Mouse (Mus musculus) right cerebral cortex, postnatal 25 days (tissue): ENCODE measurements around the gene Nt5c3.
A peak's percentile ranks its signal among the peaks of the same experiment; 100 is the strongest.

Experiments
- DNase-seq: peaks from one replicate; pipeline ENCODE4 v3.0.0; 2022

Nt5c3 gene

DNA sequence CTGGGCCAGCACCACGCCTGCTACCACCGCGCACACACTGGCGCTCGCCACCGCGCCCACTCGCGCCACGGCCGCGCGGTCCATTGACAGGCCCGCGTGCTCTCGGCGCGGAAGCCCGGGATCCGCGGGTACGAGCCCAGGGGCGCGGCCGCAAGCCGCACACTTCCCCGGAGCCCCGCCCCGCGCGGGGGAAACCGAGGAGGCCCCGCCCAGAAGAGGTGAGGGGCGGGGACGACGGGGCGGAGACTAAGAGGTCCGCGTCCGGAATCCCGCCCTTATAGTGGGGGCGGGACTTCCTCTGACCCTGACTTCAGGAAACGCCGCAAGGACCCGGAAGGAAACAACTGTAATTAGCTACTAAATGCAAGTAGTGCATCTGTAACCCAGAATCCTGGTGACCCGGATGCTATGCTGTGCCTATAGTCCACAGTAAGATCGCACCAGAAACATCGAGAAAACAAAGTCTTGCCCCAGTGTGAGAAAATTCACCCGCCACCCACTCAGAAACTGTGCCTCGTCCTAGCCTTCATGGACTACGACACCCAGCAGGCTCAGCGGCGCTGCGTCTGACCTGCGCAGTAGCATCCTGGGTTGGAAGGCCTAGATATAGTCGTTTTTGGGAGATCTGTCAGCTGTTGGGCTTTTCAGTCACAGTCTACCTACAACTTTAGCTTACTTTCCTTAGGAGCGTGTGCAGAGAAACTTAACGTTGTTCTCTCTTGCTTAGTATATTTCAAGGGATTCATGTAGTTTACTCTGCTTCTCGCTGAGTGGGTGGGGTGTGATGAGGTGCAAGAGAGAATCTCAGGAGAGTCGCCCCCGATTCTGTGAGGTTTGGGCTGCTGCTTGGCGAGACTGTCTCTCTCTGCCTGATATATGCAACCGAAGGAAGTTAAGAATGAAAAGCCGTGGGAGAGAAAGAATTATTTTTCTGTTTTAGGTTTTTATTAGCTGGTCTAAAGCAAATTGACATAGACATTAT, at the start of gene Nt5c3, which contains the start of gene Vmn1r4:
Gene Nt5c3 (minus strand): TSS at position 207 of the 982 bp plus-strand sequence.
Gene Vmn1r4 (plus strand): TSS at position 290 of the 982 bp plus-strand sequence.
- peak; percentile 95 for DNase-seq

DNA sequence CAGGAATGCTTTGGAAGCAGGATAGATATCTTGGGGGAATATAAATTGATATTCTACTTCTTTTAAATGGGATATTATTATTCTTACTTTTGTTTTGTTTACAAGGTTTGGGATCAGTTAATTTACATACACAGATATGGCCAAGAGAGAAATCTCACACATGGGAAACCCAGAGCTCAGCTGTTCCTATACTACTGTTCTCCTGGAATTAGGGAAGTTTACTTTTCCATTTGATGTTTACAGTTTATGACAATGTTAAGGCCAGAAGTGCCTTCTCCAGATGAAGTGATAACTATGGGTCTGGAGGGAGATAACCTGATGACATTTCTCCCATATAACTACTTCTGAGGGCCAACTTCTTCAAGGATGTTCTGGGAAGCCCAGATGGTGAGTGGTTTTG, 46.2 kb upstream of the Nt5c3 start, which contains the start of gene Vmn1r5:
Gene Vmn1r5 (plus strand): TSS at position 301 of the 400 bp plus-strand sequence.
- DNase-seq, result no peak

DNA sequence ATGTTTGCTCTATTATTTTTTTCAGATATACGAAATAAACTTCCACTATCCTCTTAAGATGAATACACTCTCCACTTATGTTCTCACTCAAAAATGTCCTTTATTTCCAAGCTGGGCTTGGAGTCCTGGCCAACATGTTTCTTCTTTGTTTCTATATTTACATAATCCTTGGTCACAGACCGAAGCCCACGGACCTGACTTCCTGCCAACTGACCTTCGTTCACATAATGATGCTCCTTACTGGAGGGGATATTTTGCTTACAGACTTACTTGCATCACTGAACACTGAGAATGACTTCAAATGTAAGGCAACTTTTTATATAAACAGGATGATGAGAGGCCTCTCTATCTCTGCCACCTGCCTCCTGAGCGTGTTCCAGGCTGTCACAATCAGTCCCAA, 32.7 kb upstream of the Nt5c3 start:
- no peak for DNase-seq

DNA sequence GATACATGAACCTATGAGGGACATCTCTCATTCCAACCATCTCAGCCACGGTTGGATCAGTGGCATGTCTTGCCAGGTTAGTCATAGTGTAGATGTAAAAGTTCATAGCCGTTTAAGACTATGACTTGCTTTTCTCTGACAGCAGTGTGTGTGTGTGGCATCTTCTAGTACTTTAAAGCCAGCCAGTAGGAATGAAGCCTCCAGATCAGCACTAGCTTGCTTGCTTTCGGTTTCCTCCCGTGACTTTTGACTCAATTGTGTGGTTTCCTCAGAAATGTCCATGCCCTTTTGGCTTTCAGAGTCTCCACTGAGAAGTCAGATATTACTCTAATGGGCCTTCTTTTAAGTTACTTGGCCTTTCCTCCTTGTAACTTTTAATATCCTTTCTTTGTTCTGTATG, 10.6 kb upstream of the Nt5c3 start:
- no peak for DNase-seq

DNA sequence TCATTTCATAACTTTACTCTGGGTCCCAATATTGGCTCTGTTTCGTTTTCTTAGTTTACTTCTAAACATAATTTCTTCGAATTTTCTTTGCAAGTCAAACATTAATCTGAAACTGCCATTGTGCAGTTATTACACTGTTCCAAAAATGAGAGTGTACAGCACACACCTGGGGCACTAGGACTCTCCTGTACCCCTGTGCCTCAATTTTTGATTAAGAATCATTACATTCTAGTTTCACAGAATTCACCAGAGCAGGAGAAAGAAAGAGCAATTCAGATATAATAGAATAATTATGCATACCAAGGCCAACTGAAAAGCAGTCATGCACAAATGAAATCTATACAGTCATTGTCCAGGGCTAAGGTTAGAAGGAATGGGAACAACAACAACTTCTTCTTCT, 8.7 kb upstream of the Nt5c3 start:
- no peak for DNase-seq

DNA sequence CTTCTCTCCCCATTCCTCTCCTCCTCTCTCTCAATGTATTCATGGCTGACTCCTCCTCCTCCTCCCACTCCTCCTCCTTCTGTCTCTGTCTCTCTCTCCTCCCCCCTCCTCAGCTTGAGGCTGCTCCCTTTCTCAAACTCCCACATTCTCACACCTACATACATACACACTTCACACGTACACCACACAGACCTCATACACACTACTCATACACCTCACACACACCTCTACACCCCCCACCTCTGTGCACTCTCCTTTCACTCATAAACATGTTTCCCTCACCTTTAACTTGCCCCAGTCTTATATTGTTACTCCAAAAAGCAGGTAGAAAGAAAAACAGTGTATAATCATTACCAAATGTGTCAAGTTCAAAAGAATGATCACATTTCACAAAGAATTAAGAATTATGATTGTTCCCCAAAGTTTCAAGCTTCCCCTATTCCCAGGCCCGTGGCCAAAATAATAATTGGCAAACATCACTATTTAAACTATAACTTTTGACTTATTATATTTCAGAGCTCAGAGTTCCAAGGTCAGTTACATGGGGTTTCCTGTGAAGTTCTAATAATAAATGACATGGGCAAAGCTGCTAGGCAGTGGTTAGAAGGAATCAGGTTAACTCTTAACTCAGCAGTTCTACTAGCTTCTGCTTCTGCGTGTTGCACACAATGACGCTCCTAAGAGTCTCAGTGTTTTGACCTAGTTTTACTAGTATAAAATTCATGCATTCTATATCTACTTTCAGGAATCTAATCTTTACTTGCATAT, 8.1 kb upstream of the Nt5c3 start:
- no peak for DNase-seq

DNA sequence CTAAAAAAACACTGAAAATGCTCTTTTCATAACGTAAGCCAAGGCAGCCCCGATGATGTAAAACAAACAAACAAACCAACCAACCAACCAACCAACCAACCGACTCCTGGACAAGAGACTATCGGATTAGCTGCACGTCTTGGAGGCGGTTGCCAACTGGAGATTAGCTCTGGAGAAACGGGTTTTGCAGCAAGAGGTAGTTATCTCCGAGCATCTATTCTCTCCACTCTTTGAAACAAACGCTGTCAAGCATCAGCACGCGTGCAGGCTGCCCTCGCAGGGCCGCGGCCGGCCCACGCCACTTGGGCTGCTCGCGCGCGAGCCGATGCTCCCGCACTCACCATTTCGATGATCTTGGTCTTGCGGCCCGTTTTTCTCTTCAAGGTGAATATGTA, 404 bp downstream of the Nt5c3 start:
- no peak for DNase-seq

DNA sequence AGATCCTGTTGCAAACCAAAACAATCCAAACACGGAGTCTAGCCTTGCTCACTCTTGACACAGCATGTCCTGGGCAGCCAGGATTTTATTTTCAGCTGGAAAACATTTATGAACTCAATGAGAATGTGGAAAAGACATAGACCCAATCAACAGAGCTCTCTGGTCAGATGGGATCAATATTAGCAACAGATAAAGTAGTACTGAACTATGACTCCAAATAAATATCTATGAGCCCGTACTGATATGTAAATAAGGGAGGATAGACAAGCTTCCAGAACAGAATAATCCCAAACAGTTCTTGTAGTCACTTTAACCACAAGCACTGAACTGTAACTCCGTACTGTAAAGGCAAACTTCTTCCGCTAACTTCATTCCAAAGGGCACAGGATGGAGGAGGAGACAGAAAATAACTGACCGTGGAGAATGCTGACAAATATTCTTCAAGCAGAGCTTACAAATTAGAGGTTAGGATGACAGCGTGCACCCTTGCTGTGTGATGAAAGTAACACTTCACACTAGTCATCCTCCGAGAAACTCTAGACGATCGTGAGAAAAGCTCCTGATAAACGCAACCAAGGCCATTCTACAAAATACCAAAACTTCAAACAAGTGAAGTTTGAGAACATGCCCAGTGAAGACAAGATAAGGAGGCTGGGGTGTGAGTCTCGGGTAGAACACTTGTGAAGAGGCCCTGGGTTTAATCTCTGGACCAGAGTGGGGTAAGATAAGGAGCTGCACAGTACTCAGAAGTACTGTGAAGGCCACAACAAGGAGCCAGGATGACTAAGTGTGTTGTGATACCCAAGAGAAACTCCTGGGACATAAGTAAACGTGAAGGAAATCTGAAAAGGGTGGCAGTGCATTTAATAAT, 3.3 kb downstream of the Nt5c3 start:
- no peak for DNase-seq

DNA sequence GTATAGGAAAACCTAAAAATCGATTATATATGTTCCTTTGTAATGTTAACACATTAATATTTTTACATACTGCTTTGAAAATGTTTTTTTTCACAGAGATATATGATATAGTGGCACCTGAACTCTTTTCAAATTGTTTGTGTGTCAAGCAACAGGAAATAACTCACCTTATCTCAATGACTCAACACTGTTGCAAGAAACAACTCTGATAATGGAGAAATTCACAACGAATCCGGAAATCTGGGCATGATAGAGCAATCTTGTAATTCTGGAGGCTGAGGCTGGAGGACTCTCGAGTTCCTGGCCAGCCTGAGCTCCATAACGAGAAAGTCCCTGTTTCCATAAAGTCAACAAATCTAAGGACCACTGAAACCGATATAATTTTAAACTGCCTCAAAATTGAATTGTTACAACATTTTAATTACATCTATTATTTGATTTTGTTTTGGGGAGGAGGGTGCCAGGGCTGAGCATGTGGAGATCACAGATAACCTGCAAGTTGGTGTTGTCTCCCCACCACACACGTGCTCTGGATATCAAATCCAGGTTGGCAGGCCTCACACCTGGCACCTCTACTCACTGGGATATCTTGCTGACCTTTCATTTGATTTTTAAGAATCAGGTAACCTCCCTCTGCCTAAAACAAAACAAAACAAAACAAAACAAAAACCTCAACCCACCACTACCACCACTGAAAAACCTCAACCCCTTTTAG, 4.2 kb downstream of the Nt5c3 start:
- no peak for DNase-seq

DNA sequence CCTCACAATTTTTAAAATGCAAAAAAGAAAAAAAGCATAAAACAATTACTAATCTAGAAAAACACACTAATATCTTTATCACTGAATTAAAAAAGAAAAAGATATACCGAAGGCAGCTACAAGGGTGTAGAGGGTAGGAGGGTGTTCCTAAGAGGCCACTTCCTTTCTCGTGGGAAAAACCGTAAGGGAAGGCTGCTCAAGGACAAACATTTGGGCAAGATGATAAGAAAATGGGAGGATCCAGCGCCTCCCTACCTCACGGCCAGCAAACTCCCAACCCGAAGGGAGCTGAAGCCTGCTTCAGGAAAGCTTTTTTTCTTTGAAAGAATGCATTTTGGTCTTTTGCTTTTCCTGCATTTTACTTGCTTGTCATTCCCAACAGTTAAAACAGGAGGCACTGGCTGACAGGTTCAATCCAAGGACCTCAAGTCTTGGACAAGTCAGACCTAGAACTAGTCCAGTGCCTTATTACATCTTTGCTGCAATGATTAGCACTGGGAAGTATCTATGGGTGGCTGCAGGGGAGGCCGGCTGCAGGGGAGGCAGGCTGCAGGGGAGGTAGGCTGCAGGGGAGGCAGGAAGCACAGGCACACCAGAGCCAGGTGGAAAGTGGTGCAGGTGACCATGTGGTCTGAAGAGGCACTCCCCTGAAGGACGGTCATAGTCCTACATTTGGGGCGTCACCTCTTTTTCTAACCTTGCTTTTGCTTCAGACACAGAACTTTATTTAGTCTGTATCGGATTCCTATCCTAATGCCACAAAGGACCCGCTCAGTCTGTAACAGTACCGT, 6.0 kb downstream of the Nt5c3 start:
- DNase-seq, result no peak

DNA sequence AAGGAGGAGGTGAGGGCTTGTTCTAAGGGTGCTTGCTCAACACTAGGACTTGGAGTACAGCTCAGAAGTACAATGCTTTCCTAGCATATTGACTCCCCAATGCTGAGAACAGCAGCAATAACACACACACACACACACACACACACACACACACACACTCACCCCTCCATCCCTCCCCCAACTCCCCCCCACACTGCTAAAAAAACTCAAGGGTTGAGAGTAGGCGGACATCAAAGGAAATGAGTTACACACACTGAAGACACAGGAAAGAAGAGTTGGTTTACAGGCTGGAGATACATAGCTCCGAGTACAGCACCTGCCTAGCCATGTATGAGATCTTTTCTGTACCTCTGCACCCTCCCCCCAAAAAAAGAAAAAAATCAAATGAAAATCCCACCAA, 7.5 kb downstream of the Nt5c3 start:
- no peak for DNase-seq

DNA sequence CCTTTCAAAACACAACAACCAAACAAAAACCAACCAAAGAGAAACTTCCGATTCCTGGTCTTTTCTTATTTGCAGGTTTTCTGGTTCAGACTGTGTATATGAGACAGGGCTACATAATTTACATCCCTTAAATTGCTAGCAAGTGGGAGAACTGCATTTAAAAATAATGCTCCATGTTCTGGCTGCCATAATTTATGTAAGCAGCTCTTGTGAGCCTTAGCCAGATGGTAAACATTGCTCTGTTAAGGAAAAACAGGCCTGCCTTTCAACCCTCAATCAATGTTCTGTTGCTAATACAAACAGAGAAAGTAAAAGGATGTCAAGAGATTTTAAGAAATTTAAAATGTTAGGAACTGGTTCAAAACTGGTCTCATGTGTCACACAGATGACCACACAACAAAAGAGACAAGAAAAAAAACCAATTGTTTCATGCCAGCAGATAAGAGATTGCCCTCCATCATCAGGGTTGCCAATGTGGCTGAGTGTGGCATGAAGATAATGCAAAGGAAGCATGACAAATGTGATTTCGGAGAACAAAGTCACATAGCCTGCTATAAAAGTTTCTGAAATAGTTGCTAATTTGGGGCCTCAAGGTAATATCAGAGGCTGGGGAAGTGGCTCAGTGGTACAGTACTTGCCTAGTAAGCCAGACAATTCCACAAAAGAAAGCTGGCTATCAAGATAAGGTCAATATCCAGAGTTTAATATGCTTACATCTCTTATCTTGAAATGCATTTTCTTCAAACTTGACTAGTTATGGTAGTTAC, 10.5 kb downstream of the Nt5c3 start:
- no peak for DNase-seq

DNA sequence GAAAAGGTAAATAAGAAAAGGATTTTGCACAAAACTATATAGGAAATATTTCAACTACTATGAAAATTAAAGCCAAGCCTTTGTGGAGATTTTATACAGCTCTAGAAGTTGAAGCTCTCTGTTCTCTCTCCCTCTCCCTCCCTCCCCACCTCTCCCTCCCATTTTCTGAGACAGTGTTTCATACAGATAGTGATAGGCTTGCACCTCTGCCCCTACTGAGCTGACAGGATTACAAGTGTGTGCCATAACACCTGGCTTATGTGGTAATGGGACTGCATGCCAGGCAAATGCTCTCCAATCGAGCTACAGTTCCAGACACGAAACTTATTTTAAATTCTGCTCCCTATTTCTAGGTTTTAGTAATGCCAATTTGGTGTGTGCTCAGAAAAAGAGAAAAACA, 12.8 kb downstream of the Nt5c3 start:
- no peak for DNase-seq

DNA sequence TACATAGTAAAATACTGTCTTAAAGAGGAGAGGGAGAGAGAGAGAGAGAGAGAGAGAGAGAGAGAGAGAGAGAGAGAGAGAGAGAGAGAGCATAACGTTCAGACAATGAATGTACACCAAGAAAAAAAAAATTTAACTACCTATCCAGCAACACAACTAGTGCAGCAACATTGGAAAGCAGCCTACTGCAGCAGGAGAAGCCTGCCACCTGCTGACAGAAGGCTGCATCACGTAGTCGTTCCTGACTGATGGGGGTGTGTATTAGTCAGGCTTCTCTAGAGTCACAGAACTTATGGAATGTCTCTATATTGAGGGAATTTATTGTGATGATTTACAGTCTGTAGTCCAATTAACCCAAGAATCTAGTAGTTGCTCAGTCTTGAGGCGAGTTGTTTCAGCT, 14.8 kb downstream of the Nt5c3 start:
- peak; percentile 66 for DNase-seq

DNA sequence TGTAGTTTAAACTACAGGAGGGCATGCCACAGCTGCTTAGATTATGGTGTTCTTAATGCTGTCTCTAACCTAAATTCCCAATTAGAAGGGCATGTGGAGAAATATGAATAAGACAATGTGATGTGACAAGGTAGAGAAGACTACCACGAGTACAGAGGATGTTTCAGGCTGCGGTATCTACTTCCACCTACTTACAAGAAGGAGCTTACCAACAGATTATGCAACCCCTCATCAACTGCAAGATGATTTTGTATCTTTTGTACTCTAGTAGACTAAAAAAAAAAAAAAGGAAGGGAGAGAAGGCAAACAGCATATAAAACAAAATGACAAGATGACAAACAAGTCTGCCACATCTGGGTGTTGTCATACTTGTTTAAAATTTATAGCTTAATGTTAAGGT, 15.3 kb downstream of the Nt5c3 start:
- DNase-seq, result no peak

DNA sequence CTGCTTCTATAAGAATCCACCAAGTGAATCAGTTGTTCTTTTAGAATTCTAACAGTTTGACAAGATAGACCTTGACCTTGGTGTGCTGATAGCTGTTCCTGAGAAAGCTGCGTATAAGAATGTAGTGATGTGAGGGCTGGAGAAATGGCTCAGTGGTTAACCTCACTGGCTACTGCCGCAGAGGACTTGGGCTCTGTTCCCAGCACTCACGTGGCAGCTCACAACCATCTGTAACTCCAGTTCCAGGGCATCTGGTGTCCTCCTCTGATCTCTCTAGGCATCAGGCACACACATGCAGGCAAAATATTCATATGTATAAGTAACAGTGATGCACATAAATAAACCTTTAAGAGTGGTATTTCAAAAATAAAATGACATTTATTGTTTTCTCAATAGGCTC, 15.8 kb downstream of the Nt5c3 start:
- DNase-seq, result no peak

DNA sequence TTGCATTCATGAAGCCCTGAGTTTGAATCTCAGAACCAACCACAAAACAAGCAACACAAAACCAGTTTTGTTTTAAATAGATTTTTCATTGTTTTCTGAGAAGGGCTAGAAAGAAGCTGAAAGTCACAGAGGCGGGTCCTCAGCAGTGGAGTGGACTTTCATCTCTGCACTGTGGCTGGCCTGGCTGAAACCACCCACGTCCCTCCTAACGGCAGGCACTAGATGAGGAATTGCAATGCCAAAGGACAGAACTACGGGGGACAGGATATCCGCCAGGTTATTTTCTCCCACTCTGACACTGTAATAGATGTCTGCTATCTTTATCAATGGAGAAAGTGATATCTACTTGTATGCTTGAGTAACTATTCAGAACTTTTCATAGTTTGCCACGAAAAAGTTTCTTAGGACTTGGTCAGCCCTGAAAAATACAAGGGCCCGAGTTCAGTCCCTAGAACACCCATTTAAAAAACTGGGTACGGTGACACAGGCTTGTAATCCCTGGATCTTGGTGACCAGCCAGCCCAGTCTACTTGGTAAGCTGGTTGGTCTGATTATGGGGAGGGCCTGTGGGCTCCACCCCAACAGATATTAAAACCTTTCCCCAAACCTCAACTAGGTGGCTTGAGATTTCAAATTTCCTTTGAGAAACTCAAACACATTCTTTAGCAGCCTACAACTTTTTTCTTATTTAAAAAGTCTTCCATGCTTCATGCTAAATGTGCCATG, 17.4 kb downstream of the Nt5c3 start:
- DNase-seq, result no peak

DNA sequence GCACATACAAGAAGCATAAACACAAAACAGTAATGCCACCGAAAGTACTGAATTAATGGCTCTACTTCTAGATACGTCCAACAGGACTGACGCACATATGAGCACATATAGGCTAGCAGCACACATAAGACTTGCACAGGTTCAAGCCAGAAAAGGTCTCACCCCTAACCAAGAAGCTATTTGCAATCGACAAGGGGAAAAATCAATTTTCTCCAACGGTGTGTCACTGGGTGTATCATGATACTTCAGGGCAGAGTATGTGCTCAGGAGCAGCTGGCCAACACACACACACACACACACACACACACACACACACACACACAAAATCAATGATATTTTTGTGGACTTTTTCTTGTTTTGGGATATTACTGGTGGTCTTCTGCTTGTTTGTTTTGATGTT, 18.2 kb downstream of the Nt5c3 start:
- DNase-seq, result no peak

DNA sequence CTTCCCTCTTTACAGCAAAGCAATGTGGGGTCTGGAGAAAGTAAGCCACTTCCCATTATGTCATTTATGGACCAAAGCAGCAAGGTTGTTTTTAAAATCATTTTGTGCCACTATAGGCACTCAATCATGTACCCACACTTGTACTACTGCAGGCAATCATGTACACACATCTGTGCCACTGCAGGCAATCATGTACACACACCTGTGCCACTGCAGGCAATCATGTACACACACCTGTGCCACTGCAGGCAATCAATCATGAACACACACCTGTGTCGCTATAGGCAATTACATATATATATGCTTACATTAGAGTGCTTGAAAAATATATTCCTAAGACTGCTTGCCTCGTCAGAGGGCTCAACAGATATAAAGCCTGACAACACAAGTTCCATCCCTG, 18.8 kb downstream of the Nt5c3 start:
- DNase-seq, result no peak

DNA sequence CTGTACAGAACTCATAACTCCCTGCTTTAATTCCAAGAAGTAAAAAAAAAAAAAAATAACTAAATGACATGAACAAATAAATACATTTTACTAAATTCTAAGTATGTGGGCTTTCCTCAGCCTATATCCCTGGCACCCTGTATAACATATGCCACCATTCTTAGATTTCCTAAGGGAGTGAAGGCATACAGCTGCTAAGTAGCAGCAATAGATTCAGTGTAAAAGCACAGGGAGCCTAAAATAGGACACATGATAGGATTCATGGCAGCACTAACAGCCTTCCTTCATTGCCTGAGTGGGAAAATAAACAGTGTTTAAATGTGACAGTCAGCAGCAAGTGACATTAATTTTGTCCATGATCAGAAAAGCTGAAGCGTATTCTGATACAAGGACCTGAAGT, 19.4 kb downstream of the Nt5c3 start:
- DNase-seq, result no peak
